Mouse (Mus musculus) limb, embryonic 10.5 days (tissue): Measurements from ENCODE around the gene Tmem176a. TPM values are rescaled to one million over a fixed set of nuclear protein-coding genes. Genes with fewer than 3 reads are reported as not detected.

Experiments
- DNase-seq: peaks from one replicate; pipeline ENCODE4 v3.0.0-alpha.2; 2017; ENCODE audit warnings: low spot score
- H3K27ac ChIP-seq: fragments of 300-500 bp; sonication (generic); 2 replicates; pipeline ENCODE4 v1.5.1; 2016; ENCODE audit warnings: mild to moderate bottlenecking
- H3K27me3 ChIP-seq: fragments of 300-500 bp; sonication (generic); 2 replicates; pipeline ENCODE4 v1.6.1; 2016; ENCODE audit warnings: low read depth, mild to moderate bottlenecking; ENCODE audit not compliant: poor library complexity, severe bottlenecking
- H3K36me3 ChIP-seq: fragments of 300-500 bp; sonication (generic); 2 replicates; pipeline ENCODE4 v1.6.1; 2016; ENCODE audit warnings: mild to moderate bottlenecking, moderate library complexity
- H3K4me1 ChIP-seq: fragments of 300-500 bp; sonication (generic); 2 replicates; pipeline ENCODE4 v1.6.1; 2016
- H3K4me3 ChIP-seq: fragments of 300-500 bp; sonication (generic); 2 replicates; pipeline ENCODE4 v1.5.1; 2016; ENCODE audit warnings: mild to moderate bottlenecking, moderate library complexity
- H3K9me3 ChIP-seq: fragments of 300-500 bp; sonication (generic); replicated peaks from 2 replicates; pipeline ENCODE4 v1.6.1; 2016; ENCODE audit warnings: mild to moderate bottlenecking
- WGBS: fragments of 180-500 bp; shearing (Covaris S2); methylation state at CpG from one replicate; pipeline ENCODE4 v1.1.7; 2016; 5-methylcytosine and 5-hydroxymethylcytosine counted together
- polyA plus RNA-seq: library from polyadenylated mRNA; unstranded; fragments of >200 nt; fragmentation: Nextera tagmentation; extraction: Ambion mirVana; gene quantifications from 2 replicates; pipeline ENCODE4 v1.2.1, GENCODE M21; 2016

Tmem176a gene
- polyA plus RNA-seq, 1 experiment from 2014 or later: 29.0 TPM

- Histone ChIP-seq H3K9me3 (no peaks in the 10 kb centered on the region), H3K4me1 (0 out of 2 replicates have a peak, but pooled peaks cover 3% of the 10 kb centered on the region), H3K4me3 (no peak overlapping the region), H3K27me3 (no peaks in the 10 kb centered on the region), H3K27ac (no peak overlapping the region), H3K36me3 (peaks cover 34% of the 10 kb centered on the region)
- 91% methylated on average over 5 of the region's 5 CpGs for WGBS
- DNase-seq: no peak
Observed at GRCm38 (mm10) chr6:48831141-48831540, 9.6 kb upstream of the Tmem176a start.

GRCm38 (mm10) chr6:48832426-48832825 lies 8.3 kb upstream of the Tmem176a start:
- Histone ChIP-seq H3K9me3 (no peaks in the 10 kb centered on the region), H3K4me1 (0 out of 2 replicates have a peak, but pooled peaks cover 3% of the 10 kb centered on the region), H3K4me3 (no peak overlapping the region), H3K27me3 (no peaks in the 10 kb centered on the region), H3K36me3 (peaks cover 34% of the 10 kb centered on the region), H3K27ac (no peak overlapping the region)
- WGBS: 83% methylated on average over 1 of the region's 1 CpGs
- no peak for DNase-seq

GRCm38 (mm10) chr6:48833515-48833914 lies 7.2 kb upstream of the Tmem176a start:
- peaks cover 38% of the 10 kb centered on the region for H3K36me3 ChIP-seq
- no peak for DNase-seq
- H3K27ac ChIP-seq: no peak overlapping the region
- H3K9me3 ChIP-seq: no peaks in the 10 kb centered on the region
- H3K27me3 ChIP-seq: no peaks in the 10 kb centered on the region
- no peak overlapping the region for H3K4me3 ChIP-seq
- 91% methylated on average over 4 of the region's 4 CpGs for WGBS
- H3K4me1 ChIP-seq: 0 out of 2 replicates have a peak, but pooled peaks cover 3% of the 10 kb centered on the region

- no peaks in the 10 kb centered on the region for H3K9me3 ChIP-seq
- 88% methylated on average over 5 of the region's 5 CpGs for WGBS
- no peak overlapping the region for H3K4me3 ChIP-seq
- peaks cover 7% of the 10 kb centered on the region for H3K4me1 ChIP-seq
- no peak overlapping the region for H3K27ac ChIP-seq
- H3K27me3 ChIP-seq: no peaks in the 10 kb centered on the region
- no peak for DNase-seq
- H3K36me3 ChIP-seq: peaks cover 38% of the 10 kb centered on the region
Observed at GRCm38 (mm10) chr6:48835241-48835640, 5.5 kb upstream of the Tmem176a start.

GRCm38 (mm10) chr6:48836146-48836545 lies 4.6 kb upstream of the Tmem176a start:
- peaks cover 16% of the 10 kb centered on the region for H3K4me1 ChIP-seq
- no peaks in the 10 kb centered on the region for H3K27me3 ChIP-seq
- peaks cover 38% of the 10 kb centered on the region for H3K36me3 ChIP-seq
- DNase-seq: no peak
- H3K9me3 ChIP-seq: no peaks in the 10 kb centered on the region
- no peak overlapping the region for H3K4me3 ChIP-seq
- H3K27ac ChIP-seq: no peak overlapping the region
- WGBS: 84% methylated on average over 5 of the region's 5 CpGs

GRCm38 (mm10) chr6:48837516-48837915 lies 3.2 kb upstream of the Tmem176a start:
- Histone ChIP-seq H3K27ac (no peak overlapping the region), H3K4me1 (peaks cover 29% of the 10 kb centered on the region), H3K9me3 (no peaks in the 10 kb centered on the region), H3K36me3 (peaks cover 40% of the 10 kb centered on the region), H3K27me3 (no peaks in the 10 kb centered on the region), H3K4me3 (no peak overlapping the region)
- 84% methylated on average over 7 of the region's 7 CpGs for WGBS
- DNase-seq: no peak

- H3K27me3 ChIP-seq: no peaks in the 10 kb centered on the region
- H3K36me3 ChIP-seq: peaks cover 41% of the 10 kb centered on the region
- peaks cover 30% of the 10 kb centered on the region for H3K4me1 ChIP-seq
- no peaks in the 10 kb centered on the region for H3K9me3 ChIP-seq
- WGBS: 81% methylated on average over 6 of the region's 6 CpGs
- no peak overlapping the region for H3K27ac ChIP-seq
- DNase-seq: no peak
- no peak overlapping the region for H3K4me3 ChIP-seq
Observed at GRCm38 (mm10) chr6:48838321-48839080, 2.2 kb upstream of the Tmem176a start.

- peak within 1 kb of the TSS; percentile 52 for H3K4me3 ChIP-seq
- DNase-seq: peak; percentile 81
- peaks cover 30% of the 10 kb centered on the region for H3K4me1 ChIP-seq
- H3K27ac ChIP-seq: peak within 1 kb of the TSS; percentile 86
- 16% methylated on average over 6 of the region's 6 CpGs for WGBS
- no peaks in the 10 kb centered on the region for H3K27me3 ChIP-seq
- H3K9me3 ChIP-seq: no peaks in the 10 kb centered on the region
- H3K36me3 ChIP-seq: peaks cover 34% of the 10 kb centered on the region
Observed at GRCm38 (mm10) chr6:48840973-48841625, 380 bp downstream of the Tmem176a start, which contains the start of gene Tmem176b. Tmem176b (minus strand) TSS chr6:48841496.

GRCm38 (mm10) chr6:48842111-48842842 lies 1.6 kb downstream of the Tmem176a start:
- DNase-seq: no peak

GRCm38 (mm10) chr6:48845086-48845485 lies 4.4 kb downstream of the Tmem176a start:
- H3K4me3 ChIP-seq: no peak overlapping the region
- H3K27me3 ChIP-seq: no peaks in the 10 kb centered on the region
- H3K36me3 ChIP-seq: peaks cover 29% of the 10 kb centered on the region
- WGBS: 64% methylated on average over 4 of the region's 4 CpGs
- peaks cover 25% of the 10 kb centered on the region for H3K4me1 ChIP-seq
- DNase-seq: no peak
- H3K9me3 ChIP-seq: no peaks in the 10 kb centered on the region
- H3K27ac ChIP-seq: no peak overlapping the region

More at GRCm38 (mm10) chr6:48842111-48842842, 1.6 kb downstream of the Tmem176a start:
- Histone ChIP-seq H3K4me1 (peaks cover 30% of the 10 kb centered on the region), H3K4me3 (peak overlapping the region; percentile 52), H3K27ac (peak overlapping the region; percentile 86), H3K27me3 (no peaks in the 10 kb centered on the region), H3K9me3 (no peaks in the 10 kb centered on the region), H3K36me3 (peaks cover 34% of the 10 kb centered on the region)
- WGBS: 73% methylated on average over 11 of the region's 11 CpGs

- DNase-seq: peak; percentile 81
- no peaks in the 10 kb centered on the region for H3K36me3 ChIP-seq
- H3K4me1 ChIP-seq: peaks cover 8% of the 10 kb centered on the region
- no peaks in the 10 kb centered on the region for H3K9me3 ChIP-seq
- WGBS: 1% methylated on average over 29 of the region's 29 CpGs
- H3K4me3 ChIP-seq: peak overlapping the region; percentile 48
- H3K27me3 ChIP-seq: no peaks in the 10 kb centered on the region
- H3K27ac ChIP-seq: peak overlapping the region; percentile 89
Observed at GRCm38 (mm10) chr6:48851820-48852491, 11.2 kb downstream of the Tmem176a start.

GRCm38 (mm10) chr6:48854155-48854554 lies 13.4 kb downstream of the Tmem176a start:
- Histone ChIP-seq H3K4me1 (peaks cover 8% of the 10 kb centered on the region), H3K27ac (no peak overlapping the region), H3K4me3 (no peak overlapping the region), H3K27me3 (no peaks in the 10 kb centered on the region), H3K9me3 (no peaks in the 10 kb centered on the region), H3K36me3 (no peaks in the 10 kb centered on the region)
- 98% methylated on average over 2 of the region's 2 CpGs for WGBS
- no peak for DNase-seq
